Mouse (Mus musculus): ENCODE data around the gene Nploc4. TPM values are rescaled to one million over a fixed set of nuclear protein-coding genes. Genes with fewer than 3 reads are reported as not detected.
"Not testable (repeated sequence)": the region's sequence is repeated elsewhere in the genome, so short reads cannot be mapped to it uniquely, and the experiment has no call there.

Gene Nploc4
- polyA plus RNA-seq, 1 experiment from 2014 or later: 44.7 TPM

- Histone ChIP-seq H3K4me1 (ENCODE audit: control insufficient read depth, insufficient read depth, low read length) (peaks cover 25% of the 10 kb centered on the region), H3K9ac (ENCODE audit: low read length) (peak overlapping the region; percentile 100), H3K4me3 (ENCODE audit: low read depth, low read length) (peak overlapping the region; percentile 100), H3K4me2 (peak overlapping the region; percentile 96), H3K9me3 (ENCODE audit: control insufficient read depth, low read length) (no peaks in the 10 kb centered on the region), H3K27ac (ENCODE audit: low read depth, low read length) (peak overlapping the region; percentile 99), H3K36me3 (ENCODE audit: control insufficient read depth, insufficient read depth, low read length) (peaks cover 8% of the 10 kb centered on the region), H3K27me3 (ENCODE audit: control insufficient read depth, insufficient read depth, low read length) (no peaks in the 10 kb centered on the region; the same call in 1 of the 2 replicates)
- WGBS: 5% methylated on average over 16 of the region's 16 CpGs
- peak; percentile 10 for ATAC-seq (ENCODE audit: low FRiP score)
- DNase-seq (ENCODE audit: low spot score, missing footprints): peak; percentile 97
Measured at GRCm38 (mm10) chr11:120349371-120349985, 88.0 kb downstream of the Nploc4 start.

GRCm38 (mm10) chr11:120348684-120349370 lies 88.7 kb downstream of the Nploc4 start:
- Histone ChIP-seq H3K36me3 (ENCODE audit: control insufficient read depth, insufficient read depth, low read length) (peaks cover 8% of the 10 kb centered on the region), H3K27ac (ENCODE audit: low read depth, low read length) (peak overlapping the region; percentile 99), H3K9ac (ENCODE audit: low read length) (peak overlapping the region; percentile 100), H3K9me3 (ENCODE audit: control insufficient read depth, low read length) (no peaks in the 10 kb centered on the region), H3K4me1 (ENCODE audit: control insufficient read depth, insufficient read depth, low read length) (peaks cover 25% of the 10 kb centered on the region), H3K27me3 (ENCODE audit: control insufficient read depth, insufficient read depth, low read length) (no peaks in the 10 kb centered on the region; the same call in 1 of the 2 replicates), H3K4me2 (peak overlapping the region; percentile 96), H3K4me3 (ENCODE audit: low read depth, low read length) (peak overlapping the region; percentile 100)
- DNase-seq (ENCODE audit: low spot score, missing footprints) (peak; percentile 97), ATAC-seq (ENCODE audit: low FRiP score) (peak; percentile 60)
- whole genome bisulfite sequencing: 2% methylated on average over 43 of the region's 53 CpGs

- Histone ChIP-seq H3K9me3 (ENCODE audit: control insufficient read depth, low read length) (no peaks in the 10 kb centered on the region), H3K36me3 (ENCODE audit: control insufficient read depth, insufficient read depth, low read length) (peaks cover 8% of the 10 kb centered on the region), H3K4me3 (ENCODE audit: low read depth, low read length) (peak within 1 kb of the TSS; percentile 100), H3K4me1 (ENCODE audit: control insufficient read depth, insufficient read depth, low read length) (peaks cover 25% of the 10 kb centered on the region), H3K27me3 (ENCODE audit: control insufficient read depth, insufficient read depth, low read length) (no peaks in the 10 kb centered on the region; the same call in 1 of the 2 replicates), H3K4me2 (peak within 1 kb of the TSS; percentile 96), H3K9ac (ENCODE audit: low read length) (peak within 1 kb of the TSS; percentile 100), H3K27ac (ENCODE audit: low read depth, low read length) (peak within 1 kb of the TSS; percentile 99)
- WGBS: 3% methylated on average over 88 of the region's 103 CpGs
- DNase-seq (ENCODE audit: low spot score, missing footprints) (peak; percentile 99), ATAC-seq (ENCODE audit: low FRiP score) (peak; percentile 84)
Measured at GRCm38 (mm10) chr11:120347791-120348683, 89.5 kb downstream of the Nploc4 start, which contains the start of gene Actg1. Gene Actg1 (minus strand): TSS chr11:120348542.

- H3K9me3 ChIP-seq (ENCODE audit: control insufficient read depth, low read length): no peaks in the 10 kb centered on the region
- H3K4me1 ChIP-seq (ENCODE audit: control insufficient read depth, insufficient read depth, low read length): peaks cover 25% of the 10 kb centered on the region
- H3K4me3 ChIP-seq (ENCODE audit: low read depth, low read length): peak overlapping the region; percentile 100
- peak; percentile 88 for DNase-seq (ENCODE audit: low spot score, missing footprints)
- WGBS: 11% methylated on average over 10 of the region's 10 CpGs
- peak overlapping the region; percentile 100 for H3K9ac ChIP-seq (ENCODE audit: low read length)
- no peaks in the 10 kb centered on the region for H3K27me3 ChIP-seq (ENCODE audit: control insufficient read depth, insufficient read depth, low read length)
- peak overlapping the region; percentile 96 for H3K4me2 ChIP-seq
- H3K36me3 ChIP-seq (ENCODE audit: control insufficient read depth, insufficient read depth, low read length): peaks cover 8% of the 10 kb centered on the region
- ATAC-seq (ENCODE audit: low FRiP score): no peak
- no peak overlapping the region for H3K27ac ChIP-seq (ENCODE audit: low read depth, low read length)
Measured at GRCm38 (mm10) chr11:120347301-120347700, 90.2 kb downstream of the Nploc4 start.

GRCm38 (mm10) chr11:120346383-120347034 lies 91.0 kb downstream of the Nploc4 start:
- ATAC-seq (ENCODE audit: low FRiP score); H3K27ac ChIP-seq (ENCODE audit: low read depth, low read length); H3K27me3 ChIP-seq (ENCODE audit: control insufficient read depth, insufficient read depth, low read length); H3K36me3 ChIP-seq (ENCODE audit: control insufficient read depth, insufficient read depth, low read length); H3K9me3 ChIP-seq (ENCODE audit: control insufficient read depth, low read length): not testable (repeated sequence)
- WGBS: 83% methylated on average over 10 of the region's 13 CpGs
- peaks cover 25% of the 10 kb centered on the region for H3K4me1 ChIP-seq (ENCODE audit: control insufficient read depth, insufficient read depth, low read length)
- peak overlapping the region; percentile 56 for H3K4me2 ChIP-seq
- peak overlapping the region; percentile 55 for H3K9ac ChIP-seq (ENCODE audit: low read length)
- DNase-seq (ENCODE audit: low spot score, missing footprints): peak; percentile 88
- peak overlapping the region; percentile 37 for H3K4me3 ChIP-seq (ENCODE audit: low read depth, low read length)

- 32% methylated on average over 1 of the region's 1 CpGs for WGBS
- H3K9me3 ChIP-seq (ENCODE audit: control insufficient read depth, low read length): no peaks in the 10 kb centered on the region; the same call in 1 of the 2 replicates
Measured at GRCm38 (mm10) chr11:120345067-120345681, 92.3 kb downstream of the Nploc4 start.

GRCm38 (mm10) chr11:120344310-120344920 lies 93.1 kb downstream of the Nploc4 start:
- DNase-seq (ENCODE audit: low spot score, missing footprints): peak; percentile 93
- Histone ChIP-seq H3K27ac (ENCODE audit: low read depth, low read length) (peak overlapping the region; percentile 25; the same call in 1 of the 2 replicates), H3K36me3 (ENCODE audit: control insufficient read depth, insufficient read depth, low read length) (peaks cover 8% of the 10 kb centered on the region), H3K4me2 (no peak overlapping the region), H3K4me3 (ENCODE audit: low read depth, low read length) (no peak overlapping the region), H3K27me3 (ENCODE audit: control insufficient read depth, insufficient read depth, low read length) (no peaks in the 10 kb centered on the region), H3K9ac (ENCODE audit: low read length) (no peak overlapping the region), H3K4me1 (ENCODE audit: control insufficient read depth, insufficient read depth, low read length) (peaks cover 14% of the 10 kb centered on the region; the same call in 1 of the 2 replicates), H3K9me3 (ENCODE audit: control insufficient read depth, low read length) (no peaks in the 10 kb centered on the region; the same call in 1 of the 2 replicates)
- no peak for ATAC-seq (ENCODE audit: low FRiP score)
- 69% methylated on average over 5 of the region's 5 CpGs for WGBS

More at GRCm38 (mm10) chr11:120345067-120345681, 92.3 kb downstream of the Nploc4 start:
- Histone ChIP-seq H3K36me3 (ENCODE audit: control insufficient read depth, insufficient read depth, low read length) (peaks cover 8% of the 10 kb centered on the region), H3K27me3 (ENCODE audit: control insufficient read depth, insufficient read depth, low read length) (no peaks in the 10 kb centered on the region), H3K4me1 (ENCODE audit: control insufficient read depth, insufficient read depth, low read length) (peaks cover 16% of the 10 kb centered on the region; the same call in 1 of the 2 replicates), H3K4me2 (peak overlapping the region; percentile 27), H3K9ac (ENCODE audit: low read length) (peak overlapping the region; percentile 18; the same call in 1 of the 2 replicates), H3K27ac (ENCODE audit: low read depth, low read length) (peak overlapping the region; percentile 27; the same call in 1 of the 2 replicates), H3K4me3 (ENCODE audit: low read depth, low read length) (no peak overlapping the region)
- ATAC-seq (ENCODE audit: low FRiP score) (no peak), DNase-seq (ENCODE audit: low spot score, missing footprints) (peak; percentile 95)

Measured in midbrain, embryonic 11.5 days (tissue).